Mouse (Mus musculus) kidney, adult 10 weeks (tissue): ENCODE measurements around the gene Csnka2ip. TPM values are rescaled to one million over a fixed set of nuclear protein-coding genes. Genes with fewer than 3 reads are reported as not detected.

Experiments
- polyA plus RNA-seq: library from polyadenylated mRNA; stranded (reverse); fragments of 350-450 nt; fragmentation: Illumina TruSeq; extraction: RNeasy Lipid Tissue Mini Kit (QIAGEN cat#74804); gene quantifications from one replicate; pipeline ENCODE4 v1.2.3, GENCODE M21; 2014; ENCODE audit warnings: low read depth, low replicate concordance

The Csnka2ip gene
- not detected for polyA plus RNA-seq

DNA sequence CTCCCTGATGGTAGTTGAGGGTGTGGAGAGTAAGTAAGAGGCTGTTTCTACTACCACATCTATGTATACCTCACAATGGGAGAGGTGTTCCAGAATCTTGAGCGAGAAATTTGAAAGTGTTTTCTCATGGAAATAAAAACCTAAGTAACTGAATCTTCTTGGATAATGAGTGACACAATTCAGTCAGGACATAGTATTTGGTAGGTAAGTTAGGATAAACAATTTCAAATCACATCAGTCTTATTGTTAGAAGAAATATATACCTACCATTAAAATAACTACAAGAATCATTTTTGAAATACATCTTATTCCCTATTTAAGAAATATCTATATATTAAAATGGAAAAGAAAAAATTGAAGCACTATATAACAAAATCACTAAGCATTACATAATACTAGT lies at the start of gene Csnka2ip:
TSS of gene Csnka2ip (minus strand) at position 101 of the 400 bp plus-strand sequence.

Other genes starting within 250 kb of the Csnka2ip start
- gene 4930453N24Rik, start 168.8 kb upstream of the Csnka2ip start, polyA plus RNA-seq = 93.7 TPM
- 41.6 TPM for gene Zfp654, start 249.2 kb upstream of the Csnka2ip start, polyA plus RNA-seq
- gene Cggbp1, start 249.6 kb upstream of the Csnka2ip start, polyA plus RNA-seq = 130 TPM